Mouse (Mus musculus) spleen, postnatal 4 days (tissue): ENCODE measurements around the gene Pdzd2.

Source experiments
- DNase-seq, 2 experiments: peaks; one replicate each; pipeline ENCODE4 v3.0.0; 2022; ENCODE audit warnings: low spot score in 2 of 2

The Pdzd2 gene

GRCm38 (mm10) chr15:12667760-12668520 lies 71.8 kb downstream of the Pdzd2 start:
- DNase-seq, result no peak

DNA sequence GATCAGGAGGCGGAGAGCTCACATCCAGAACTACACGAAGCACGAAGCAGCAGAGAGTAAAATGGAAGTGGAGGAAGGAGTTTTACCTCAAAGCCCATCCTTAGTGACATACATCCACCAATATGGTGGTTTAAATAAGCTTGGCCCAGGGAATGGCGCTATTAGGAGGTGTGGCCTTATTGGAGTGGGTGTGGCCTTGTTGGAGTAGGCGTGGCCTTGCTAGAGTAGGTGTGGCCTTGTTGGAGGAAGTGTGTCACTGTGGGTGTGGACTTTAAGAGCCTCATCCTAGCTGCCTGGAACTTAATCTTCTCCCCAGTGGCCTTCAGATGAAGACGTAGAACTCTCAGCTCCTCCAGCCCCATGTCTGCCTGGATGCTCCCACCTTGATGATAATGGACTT lies 73.8 kb downstream of the Pdzd2 start:
- no peak for DNase-seq

DNA sequence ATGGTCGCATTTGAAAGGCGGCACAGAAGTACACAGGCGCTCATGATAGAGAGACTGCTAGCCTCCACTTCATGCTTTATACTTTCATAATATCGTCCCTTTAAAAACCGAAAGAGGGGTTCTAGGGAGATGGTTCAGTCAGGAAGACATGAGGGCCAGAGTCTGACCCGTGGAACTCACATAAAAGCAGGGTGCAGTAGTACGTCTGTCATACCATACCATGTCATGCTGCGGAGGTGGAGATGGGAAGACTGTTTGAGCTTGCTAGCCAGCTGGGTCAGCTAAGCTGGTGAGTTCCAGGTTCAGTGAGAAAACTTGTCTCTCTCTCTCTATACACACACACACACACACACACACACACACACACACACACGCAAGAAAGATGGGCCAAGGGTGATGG lies 76.4 kb downstream of the Pdzd2 start:
- no peak for DNase-seq

DNA sequence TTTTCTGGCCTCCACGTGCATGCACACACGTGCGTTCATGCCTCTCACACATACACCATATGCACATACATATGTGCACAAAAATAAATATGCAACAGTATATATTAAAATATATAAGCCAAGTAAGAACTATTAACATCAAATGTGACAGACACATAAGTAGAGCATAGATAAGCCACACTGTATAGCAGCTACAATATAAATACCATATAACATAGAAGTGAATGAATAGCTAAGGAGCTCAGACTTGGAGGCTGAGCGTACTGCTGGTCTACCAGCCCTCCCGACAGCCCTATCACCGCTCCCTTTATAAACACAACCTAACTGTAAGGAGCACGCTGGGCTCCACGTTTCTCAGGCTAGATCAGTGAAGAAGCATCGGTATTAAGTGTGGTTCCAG lies 79.4 kb downstream of the Pdzd2 start:
- no peak for DNase-seq

- no peak for DNase-seq
Measured at GRCm38 (mm10) chr15:12655959-12656662, 83.6 kb downstream of the Pdzd2 start.

DNA sequence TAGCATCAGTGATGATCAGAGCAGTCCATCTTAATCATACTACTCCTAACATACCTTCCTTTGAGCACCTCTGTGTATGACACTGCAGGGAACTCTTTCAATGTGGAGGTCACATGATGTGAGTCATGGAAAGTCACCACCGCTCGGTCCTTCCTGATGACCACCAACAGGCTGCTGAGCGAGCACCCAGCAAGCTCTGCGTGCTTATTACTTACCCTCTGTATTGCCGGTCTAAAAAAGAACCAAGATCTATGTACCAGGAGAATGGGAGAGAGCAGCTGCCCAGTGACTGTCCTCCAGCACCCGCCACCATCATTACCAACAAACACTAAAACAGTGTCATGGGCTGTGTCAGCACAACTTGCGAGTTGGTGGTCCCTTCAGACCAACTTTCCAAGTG lies 84.4 kb downstream of the Pdzd2 start:
- DNase-seq, result no peak

GRCm38 (mm10) chr15:12652336-12653031 lies 87.2 kb downstream of the Pdzd2 start:
- no peak for DNase-seq

GRCm38 (mm10) chr15:12650236-12650635 lies 89.5 kb downstream of the Pdzd2 start:
- no peak for DNase-seq

DNA sequence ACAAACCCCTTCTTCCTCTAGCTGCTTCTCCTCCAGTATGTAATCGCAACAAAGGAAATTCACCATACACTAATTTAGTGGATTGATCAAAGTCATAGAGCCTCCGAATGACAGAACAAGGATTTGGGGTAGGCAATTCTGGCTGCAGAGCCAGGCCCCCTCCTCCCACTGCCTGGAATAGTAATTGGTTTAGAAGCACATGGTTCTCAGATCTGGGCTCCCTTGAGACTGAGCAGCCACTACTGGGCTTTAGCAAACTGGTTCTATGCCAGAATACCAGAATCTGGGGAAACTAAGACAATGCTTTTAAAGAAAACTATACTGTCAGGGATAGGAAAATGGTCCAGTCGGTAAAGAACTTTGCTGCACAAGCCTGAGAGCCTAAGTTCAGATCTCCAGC lies 90.0 kb downstream of the Pdzd2 start:
- no peak for DNase-seq

DNA sequence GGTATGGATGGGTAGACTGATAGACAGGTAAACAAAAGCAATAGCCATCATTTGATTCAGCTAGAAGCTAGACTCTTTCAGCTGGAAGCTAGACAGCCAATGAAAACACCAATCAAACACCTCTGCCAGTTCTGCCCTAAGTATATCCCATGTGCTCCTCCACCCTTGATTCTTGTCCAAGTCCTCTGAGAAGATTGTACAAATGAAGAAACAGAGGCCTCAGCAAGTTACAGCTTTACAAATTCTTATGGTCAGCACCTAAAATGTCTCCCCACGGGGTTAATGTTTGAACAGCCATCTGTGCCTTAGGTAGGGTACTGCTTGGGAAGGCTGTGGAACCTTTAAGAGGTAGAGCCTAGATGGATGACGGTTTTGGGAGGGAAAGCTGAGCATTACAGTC lies 90.6 kb downstream of the Pdzd2 start:
- no peak for DNase-seq

GRCm38 (mm10) chr15:12640755-12641154 lies 99.0 kb downstream of the Pdzd2 start:
- DNase-seq, result no peak

GRCm38 (mm10) chr15:12639776-12640175 lies 99.9 kb downstream of the Pdzd2 start:
- no peak for DNase-seq

GRCm38 (mm10) chr15:12639181-12639580 lies 100.5 kb downstream of the Pdzd2 start:
- no peak for DNase-seq

DNA sequence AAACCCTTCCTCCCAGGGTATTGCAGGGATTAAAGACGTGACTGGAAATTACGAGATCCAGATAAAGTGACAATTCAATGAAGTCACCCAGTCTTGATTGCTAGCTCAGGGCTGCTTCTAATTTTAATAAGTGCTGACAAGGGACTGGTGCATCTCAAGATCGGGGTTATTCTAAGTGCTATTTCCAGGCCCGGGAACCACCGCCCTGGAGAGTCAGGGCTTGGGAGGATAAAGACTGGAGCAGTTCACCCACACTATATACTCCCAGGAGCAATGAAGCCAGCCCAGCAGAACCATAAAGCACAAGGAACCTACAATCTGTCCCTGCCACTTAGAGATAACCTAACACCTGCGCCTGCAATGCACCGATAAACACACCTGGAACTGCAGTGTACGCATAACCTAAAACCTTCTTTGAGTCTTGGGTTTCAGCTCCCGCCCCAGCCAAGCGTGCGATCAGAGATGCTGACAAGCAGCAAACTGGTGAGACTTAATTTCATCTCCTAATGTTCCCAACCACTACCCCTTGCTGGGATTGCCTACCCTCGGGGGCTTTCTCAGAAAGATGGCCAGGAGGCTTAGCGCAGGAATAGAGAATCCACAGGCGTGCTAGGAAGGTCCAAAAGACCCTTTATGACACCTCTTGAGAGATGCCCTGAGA lies 101.2 kb downstream of the Pdzd2 start:
- DNase-seq, result no peak

DNA sequence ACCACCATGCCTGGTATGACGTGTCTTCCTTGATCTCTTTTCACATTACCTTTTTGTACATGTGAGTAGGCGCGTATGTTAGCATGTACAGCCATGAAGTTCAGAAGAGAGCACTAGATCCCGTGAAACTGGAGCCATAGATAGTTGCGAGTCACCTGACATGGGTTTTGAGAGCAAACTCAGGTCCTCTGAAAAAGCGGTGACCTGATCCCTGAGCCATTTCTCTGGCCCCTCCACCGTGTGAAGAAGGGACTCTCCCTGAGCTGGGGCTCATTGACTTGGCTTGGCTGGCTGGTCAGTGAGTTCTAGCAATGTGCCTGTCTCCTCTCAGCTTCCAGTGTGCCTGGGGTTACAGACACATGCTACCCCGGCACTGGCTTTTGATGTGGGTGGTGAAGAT lies 102.2 kb downstream of the Pdzd2 start:
- DNase-seq, result no peak

DNA sequence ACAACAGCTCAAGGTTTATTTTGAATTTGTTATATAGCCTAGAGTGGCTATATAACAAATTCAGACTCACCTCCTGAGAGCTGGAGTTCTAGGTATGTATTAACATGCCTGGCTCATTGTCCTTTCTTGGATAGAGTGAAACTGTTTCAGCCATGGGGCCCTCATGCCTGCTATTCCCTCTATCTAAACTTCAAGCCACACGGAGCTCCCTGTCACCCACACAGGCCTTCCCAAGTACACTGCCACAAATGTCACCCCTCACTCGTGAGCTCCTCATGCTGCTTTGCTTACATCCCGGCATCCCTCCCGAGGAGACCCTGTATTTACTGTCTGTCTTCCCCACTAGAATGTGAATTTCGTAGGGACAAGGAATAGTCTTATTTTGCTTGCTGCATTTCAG lies 103.3 kb downstream of the Pdzd2 start:
- no peak for DNase-seq

DNA sequence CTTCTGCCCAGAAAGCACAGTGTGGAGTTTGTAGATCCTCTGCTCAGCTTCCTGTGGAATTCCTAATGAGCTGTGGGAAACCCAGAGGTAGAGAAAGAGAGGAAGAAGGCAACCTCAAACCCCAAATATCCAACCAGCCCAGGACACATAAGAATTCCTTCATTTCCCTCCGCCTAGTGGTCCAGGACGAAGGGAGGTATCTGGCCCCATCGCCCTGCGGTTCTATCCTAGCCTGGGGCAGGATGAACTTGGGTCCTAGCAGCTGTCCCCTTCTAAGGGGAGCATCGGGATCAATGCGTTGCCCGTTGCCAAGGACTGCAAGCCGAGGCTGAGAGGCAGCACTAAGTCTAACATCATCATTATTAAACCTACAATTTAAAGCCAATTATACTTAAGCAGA lies 104.8 kb downstream of the Pdzd2 start:
- no peak for DNase-seq

- no peak for DNase-seq
Measured at GRCm38 (mm10) chr15:12629164-12629563, 110.6 kb downstream of the Pdzd2 start.

DNA sequence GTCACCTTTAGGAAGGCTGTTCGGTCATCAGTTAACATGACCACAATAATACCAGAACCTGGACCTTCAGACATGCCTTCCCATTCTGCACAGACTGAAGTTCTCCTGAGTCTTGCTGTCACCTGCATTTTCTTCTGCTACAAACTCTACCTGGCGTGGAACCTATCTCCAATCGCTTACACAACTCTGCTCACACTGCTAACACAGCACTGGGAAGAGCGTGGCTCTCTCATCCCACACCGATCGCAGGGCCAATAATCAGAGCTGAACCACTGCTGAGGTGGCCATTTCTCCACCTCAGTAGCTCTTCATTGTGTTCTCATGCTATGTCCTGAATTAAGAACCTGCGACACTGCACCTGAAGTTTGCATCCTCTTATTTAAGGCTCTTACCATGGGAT lies 111.3 kb downstream of the Pdzd2 start:
- DNase-seq, result no peak

DNA sequence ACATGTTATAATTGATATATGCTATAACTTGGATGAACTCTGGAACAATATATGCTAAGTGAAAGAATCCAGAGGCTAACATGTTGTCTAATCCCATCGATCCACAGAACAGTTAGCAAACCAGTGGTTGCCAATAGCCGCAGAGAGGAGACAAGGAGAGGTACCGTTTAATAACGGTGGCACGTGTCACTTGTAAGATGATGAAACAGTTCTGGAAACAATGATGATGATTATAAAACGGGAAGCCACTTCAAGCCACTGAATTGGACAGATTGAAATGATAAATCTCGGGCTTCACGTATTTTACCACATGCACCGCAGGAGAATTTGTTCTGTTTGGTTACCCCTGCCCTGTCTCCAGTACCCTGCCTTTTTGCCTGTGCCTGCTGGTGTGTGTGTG lies 112.8 kb downstream of the Pdzd2 start:
- no peak for DNase-seq

DNA sequence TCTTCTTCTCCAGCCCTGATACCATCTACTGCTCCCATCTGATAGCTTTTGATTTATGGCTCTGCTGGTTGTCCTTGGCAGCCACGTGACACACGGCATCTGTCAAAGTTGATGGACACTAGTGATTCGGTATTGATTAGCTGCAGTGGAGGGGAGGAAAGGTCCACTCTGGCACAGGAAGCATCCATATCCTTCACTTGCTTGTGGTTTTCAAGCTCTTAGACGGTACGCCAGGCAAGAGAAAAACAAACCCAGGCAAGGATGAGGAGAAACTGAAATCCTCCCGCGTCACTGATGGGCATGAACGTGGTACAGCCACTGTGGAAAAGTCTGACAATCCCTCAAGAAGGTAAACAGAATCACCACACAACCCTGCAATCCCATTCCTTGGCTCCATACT lies 113.6 kb downstream of the Pdzd2 start:
- no peak for DNase-seq

GRCm38 (mm10) chr15:12625524-12625923 lies 114.2 kb downstream of the Pdzd2 start:
- no peak for DNase-seq
